Mouse (Mus musculus) brain, embryonic 14.5 days (tissue): Measurements from ENCODE around the gene Olfr1102.

ENCODE experiments used
- CTCF ChIP-seq: fragments of 200-500 bp; IDR thresholded peaks from 2 replicates; pipeline ENCODE4 v1.5.1; 2012; ENCODE audit warnings: inconsistent platforms, mild to moderate bottlenecking, moderate library complexity, borderline replicate concordance; ENCODE audit not compliant: insufficient read depth, insufficient read length; ENCODE audit errors: extremely low read depth
- POLR2A ChIP-seq: fragments of 200-500 bp; IDR thresholded peaks from 2 replicates; pipeline ENCODE4 v1.6.1; 2012; ENCODE audit warnings: mild to moderate bottlenecking, inconsistent platforms, borderline replicate concordance; ENCODE audit not compliant: poor library complexity, insufficient read depth, insufficient read length, severe bottlenecking; ENCODE audit errors: extremely low read depth

DNA sequence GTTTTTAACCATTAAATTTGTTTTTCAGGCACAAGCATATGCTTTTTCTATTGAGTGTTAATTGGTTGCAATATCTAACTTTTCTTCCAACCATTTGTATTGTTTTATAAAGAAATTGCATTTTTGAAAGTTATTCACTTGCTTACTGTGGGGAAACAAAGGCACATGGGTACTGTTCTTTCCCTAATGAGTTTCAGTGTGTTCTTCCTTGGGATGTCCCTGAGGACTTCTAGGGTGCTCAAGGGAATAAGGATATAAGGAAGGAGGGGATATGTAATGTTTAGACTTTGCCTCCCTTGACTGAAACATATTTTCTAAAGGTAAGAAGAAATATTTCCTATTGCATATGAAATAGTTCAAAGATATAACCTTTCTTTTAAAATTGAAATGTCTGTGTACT lies at the start of gene Olfr1102:
- TF ChIP-seq POLR2A = no peak
- no peak for TF ChIP-seq CTCF
